Mouse (Mus musculus) stomach, postnatal 0 days (tissue): ENCODE measurements at regions not wholly inside any gene's neighbourhood (a gene's known extent, or its start where the extent isn't known, plus 50 kb on each side); places are given as distances from the start of the nearest gene placed in this dataset.

Experiments
- ATAC-seq: fragments of 200-750 bp; cut with Nextera tagmentation; 2 replicates; pipeline ENCODE4 v1.8.0; 2017; ENCODE audit not compliant: low FRiP score, low TSS enrichment
- DNase-seq: peaks from one replicate; pipeline ENCODE4 v3.0.0-alpha.2; 2016; ENCODE audit warnings: low spot score
- H3K27ac ChIP-seq: fragments of 300-500 bp; sonication (generic); replicated peaks from 2 replicates; pipeline ENCODE4 v1.5.1; 2014; ENCODE audit warnings: mild to moderate bottlenecking, control low read depth
- H3K27me3 ChIP-seq: fragments of 300-500 bp; sonication (generic); 2 replicates; pipeline ENCODE4 v1.6.1; 2014; ENCODE audit warnings: low read length; ENCODE audit not compliant: control insufficient read depth, insufficient read depth
- H3K36me3 ChIP-seq: fragments of 300-500 bp; sonication (generic); 2 replicates; pipeline ENCODE4 v1.6.1; 2014; ENCODE audit warnings: low read length, mixed read lengths; ENCODE audit not compliant: control insufficient read depth, insufficient read depth
- H3K4me1 ChIP-seq: fragments of 300-500 bp; sonication (generic); replicated peaks from 2 replicates; pipeline ENCODE4 v1.6.1; 2014; ENCODE audit warnings: antibody characterized with exemption; ENCODE audit not compliant: control insufficient read depth, insufficient read depth
- H3K4me2 ChIP-seq: fragments of 300-500 bp; sonication (generic); replicated peaks from 2 replicates; pipeline ENCODE4 v1.6.1; 2014; ENCODE audit warnings: low read depth, mild to moderate bottlenecking, control low read depth, moderate library complexity
- H3K4me3 ChIP-seq: fragments of 300-500 bp; sonication (generic); 2 replicates; pipeline ENCODE4 v1.5.1; 2014; ENCODE audit warnings: low read depth, low read length, control low read depth
- H3K9ac ChIP-seq: fragments of 300-500 bp; sonication (generic); 2 replicates; pipeline ENCODE4 v1.6.1; 2014; ENCODE audit warnings: mild to moderate bottlenecking, low read length, control low read depth, mixed read lengths
- H3K9me3 ChIP-seq: fragments of 300-500 bp; sonication (generic); 2 replicates; pipeline ENCODE4 v1.6.1; 2016; ENCODE audit warnings: low read length; ENCODE audit not compliant: control insufficient read depth
- CTCF ChIP-seq: IDR thresholded peaks from 2 replicates; pipeline ENCODE4 v1.5.1; 2016; ENCODE audit warnings: antibody characterized with exemption, low read depth, mild to moderate bottlenecking, moderate library complexity
- EP300 ChIP-seq: optimal IDR thresholded peaks from 2 replicates; pipeline ENCODE3; 2016; ENCODE audit warnings: antibody characterized with exemption
- WGBS: fragments of 180-500 bp; shearing (Covaris S2); extraction: QIAGEN DNeasy Blood & Tissue Kit; methylation state at CpG from one replicate; pipeline ENCODE4 v1.1.7; 2014; 5-methylcytosine and 5-hydroxymethylcytosine counted together

DNA sequence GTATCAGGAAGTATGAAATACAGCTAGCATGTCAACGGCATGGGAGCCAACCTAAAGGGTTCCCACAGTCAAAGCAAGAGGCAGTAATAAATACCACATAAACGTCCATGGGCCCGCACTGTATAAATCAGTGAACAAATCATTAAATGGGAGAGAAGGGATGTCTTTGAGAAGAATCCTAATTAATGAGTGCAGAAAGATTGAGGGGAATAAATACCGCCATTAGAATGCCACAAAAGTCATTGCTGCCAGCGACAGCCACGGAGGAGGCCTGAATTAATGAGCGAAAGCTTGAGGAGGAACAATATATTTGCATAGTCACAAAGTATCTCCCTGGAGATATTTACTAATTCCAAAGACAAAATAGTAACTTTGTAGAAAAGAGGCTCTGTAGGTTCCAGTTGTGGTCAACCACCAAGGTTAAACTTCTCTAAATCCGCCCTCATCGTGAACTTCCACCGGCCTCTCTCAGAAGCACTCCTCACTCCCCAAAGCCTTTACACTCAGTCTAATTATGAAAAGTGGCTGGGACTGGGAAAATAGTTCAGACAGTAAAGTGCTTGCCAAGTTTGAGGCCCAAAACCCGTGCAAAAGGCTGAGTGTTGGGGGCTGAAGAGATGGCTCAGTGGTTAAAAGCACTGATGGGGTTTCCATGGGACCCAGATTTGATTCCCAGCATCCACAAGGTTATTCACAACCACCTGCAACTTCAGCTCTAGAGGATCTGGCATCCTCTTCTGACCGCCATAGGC is 64.4 kb upstream of the Ppp1r26 start:
- H3K9ac ChIP-seq, result no peak overlapping the region
- H3K9me3 ChIP-seq, result no peaks in the 10 kb centered on the region
- ATAC-seq (no peak), DNase-seq (no peak)
- WGBS, result 87% methylated on average over 12 of the region's 12 CpGs
- H3K36me3 ChIP-seq, result no peaks in the 10 kb centered on the region
- no peaks in the 10 kb centered on the region for H3K27me3 ChIP-seq
- H3K4me2 ChIP-seq, result no peak overlapping the region
- no peak overlapping the region for H3K27ac ChIP-seq
- H3K4me1 ChIP-seq, result no peaks in the 10 kb centered on the region
- TF ChIP-seq CTCF (no peak), EP300 (no peak)
- H3K4me3 ChIP-seq, result no peak overlapping the region

- DNase-seq (no peak), ATAC-seq (no peak)
- Histone ChIP-seq H3K4me2 (no peak overlapping the region), H3K27me3 (no peaks in the 10 kb centered on the region), H3K4me1 (no peaks in the 10 kb centered on the region), H3K9me3 (no peaks in the 10 kb centered on the region), H3K36me3 (no peaks in the 10 kb centered on the region), H3K4me3 (no peak overlapping the region), H3K9ac (no peak overlapping the region), H3K27ac (no peak overlapping the region)
- WGBS, result 69% methylated on average over 8 of the region's 8 CpGs
- TF ChIP-seq EP300 (no peak), CTCF (no peak)
Measured at GRCm38 (mm10) chr2:28384875-28385274, 61.7 kb upstream of the Ppp1r26 start.

DNA sequence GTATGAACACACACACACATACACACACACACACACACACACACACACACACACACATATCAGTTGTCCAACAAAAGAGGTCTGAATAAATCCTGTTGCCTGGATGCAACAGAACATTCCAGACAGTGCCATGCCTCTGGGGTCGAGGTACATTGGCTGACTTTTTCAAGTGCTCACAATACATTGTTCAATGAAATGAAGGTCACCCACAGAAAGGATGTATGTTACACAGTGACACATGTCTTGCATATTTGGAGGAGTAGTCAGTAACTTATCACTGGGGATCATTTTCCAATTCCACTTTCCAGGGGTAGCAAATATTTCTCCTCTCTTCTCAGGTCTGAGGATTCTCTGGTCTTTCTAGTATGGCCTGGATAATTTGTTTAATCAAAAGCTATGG is 59.8 kb upstream of the Ppp1r26 start:
- ATAC-seq (no peak), DNase-seq (no peak)
- H3K27me3 ChIP-seq, result no peaks in the 10 kb centered on the region
- H3K4me3 ChIP-seq, result no peak overlapping the region
- no peaks in the 10 kb centered on the region for H3K4me1 ChIP-seq
- TF ChIP-seq CTCF, result no peak
- no peak for TF ChIP-seq EP300
- H3K4me2 ChIP-seq, result no peak overlapping the region
- no peaks in the 10 kb centered on the region for H3K9me3 ChIP-seq
- WGBS, result 57% methylated on average over 1 of the region's 1 CpGs
- H3K9ac ChIP-seq, result no peak overlapping the region
- H3K27ac ChIP-seq, result no peak overlapping the region
- no peaks in the 10 kb centered on the region for H3K36me3 ChIP-seq

DNA sequence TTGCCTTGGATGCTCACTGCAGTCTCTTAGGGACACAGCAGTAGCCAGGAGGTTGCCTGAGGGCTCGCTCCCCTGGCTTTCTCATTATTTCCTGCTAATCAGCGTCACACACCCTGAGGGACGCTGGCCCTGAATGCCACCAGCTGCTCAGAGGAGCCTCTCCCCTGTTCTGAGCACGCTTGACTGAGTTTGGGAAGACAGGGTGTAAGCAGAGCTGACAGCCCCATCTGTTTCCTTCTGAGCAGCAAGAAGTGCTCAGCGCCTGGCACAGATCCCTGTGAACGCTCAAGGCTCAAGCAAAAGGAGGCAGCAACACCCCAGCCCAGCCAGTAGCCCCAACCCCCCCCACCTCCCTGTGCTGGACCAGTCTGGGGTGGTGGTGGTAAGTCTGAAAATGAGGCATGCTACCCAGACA is 59.2 kb upstream of the Ppp1r26 start:
- no peak overlapping the region for H3K4me3 ChIP-seq
- H3K9ac ChIP-seq, result 0 out of 2 replicates have a peak overlapping the region, but pooled peaks have one; percentile 13
- H3K27me3 ChIP-seq, result no peaks in the 10 kb centered on the region
- WGBS, result 18% methylated on average over 6 of the region's 6 CpGs
- no peak for ATAC-seq
- H3K4me1 ChIP-seq, result no peaks in the 10 kb centered on the region
- no peak overlapping the region for H3K4me2 ChIP-seq
- DNase-seq, result no peak
- TF ChIP-seq EP300 (no peak), CTCF (no peak)
- H3K36me3 ChIP-seq, result no peaks in the 10 kb centered on the region
- no peaks in the 10 kb centered on the region for H3K9me3 ChIP-seq
- 0 out of 2 replicates have a peak overlapping the region, but pooled peaks have one; percentile 18 for H3K27ac ChIP-seq

DNA sequence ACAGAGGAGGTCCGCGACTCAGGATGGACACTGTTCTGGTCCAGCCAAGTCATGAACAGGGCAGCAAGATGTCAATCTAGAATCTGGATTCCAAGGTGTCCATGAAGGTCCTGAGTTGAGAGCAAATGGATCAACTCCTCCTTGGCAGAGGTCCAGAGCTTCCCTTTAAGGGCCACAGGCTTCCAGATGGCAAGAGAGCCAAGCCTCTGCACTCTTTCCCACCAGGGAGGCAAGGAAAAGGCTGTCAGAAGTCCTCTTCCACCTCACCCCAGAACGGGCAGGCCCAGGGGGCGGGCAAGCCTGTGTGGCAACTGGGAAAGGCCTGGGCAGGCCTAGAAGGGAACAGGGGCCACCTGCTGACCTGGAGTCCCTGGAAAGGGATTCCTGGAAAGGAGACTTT is 58.7 kb upstream of the Ppp1r26 start:
- no peaks in the 10 kb centered on the region for H3K36me3 ChIP-seq
- no peaks in the 10 kb centered on the region for H3K9me3 ChIP-seq
- TF ChIP-seq EP300 (no peak), CTCF (no peak)
- no peak overlapping the region for H3K4me2 ChIP-seq
- 82% methylated on average over 4 of the region's 4 CpGs for WGBS
- ATAC-seq, result no peak
- H3K4me1 ChIP-seq, result no peaks in the 10 kb centered on the region
- H3K27ac ChIP-seq, result no peak overlapping the region
- H3K9ac ChIP-seq, result no peak overlapping the region
- no peak overlapping the region for H3K4me3 ChIP-seq
- no peaks in the 10 kb centered on the region for H3K27me3 ChIP-seq
- DNase-seq, result no peak

- H3K4me3 ChIP-seq, result no peak overlapping the region
- no peaks in the 10 kb centered on the region for H3K27me3 ChIP-seq
- H3K9me3 ChIP-seq, result no peaks in the 10 kb centered on the region
- no peak for TF ChIP-seq EP300
- no peak for TF ChIP-seq CTCF
- no peaks in the 10 kb centered on the region for H3K36me3 ChIP-seq
- H3K27ac ChIP-seq, result no peak overlapping the region
- no peaks in the 10 kb centered on the region for H3K4me1 ChIP-seq
- ATAC-seq, result no peak
- no peak overlapping the region for H3K4me2 ChIP-seq
- no peak for DNase-seq
- no peak overlapping the region for H3K9ac ChIP-seq
- 65% methylated on average over 5 of the region's 5 CpGs for whole genome bisulfite sequencing
Measured at GRCm38 (mm10) chr2:28389703-28390102, 56.9 kb upstream of the Ppp1r26 start.
